In the genomic region with DNA sequence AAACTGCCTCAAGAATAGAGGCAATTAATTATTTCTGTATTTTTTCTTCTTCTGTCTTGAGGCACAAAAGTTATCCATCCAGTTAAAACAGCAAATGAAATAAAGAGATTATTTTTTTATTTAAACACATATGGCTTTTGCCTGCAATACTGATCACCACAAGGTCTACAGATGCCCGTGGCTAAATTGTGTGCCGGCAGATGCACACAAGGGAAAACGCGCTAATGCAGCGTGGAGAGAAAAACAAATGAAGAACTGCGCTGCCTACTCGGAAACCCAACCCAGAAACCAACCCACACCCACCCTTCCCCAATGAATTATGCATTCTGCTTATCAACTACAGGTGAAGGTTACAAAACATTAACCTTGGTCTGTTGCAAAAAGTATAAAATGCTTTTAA, we compare ENCODE assay signal across 18 mouse cellular contexts. TPM values are rescaled to one million over a fixed set of nuclear protein-coding genes. Genes with fewer than 3 reads are reported as not detected.
DNase-seq lines count a peak whose midpoint lies in the region; ATAC-seq lines count a peak whose summit lies in the region.
"Had no signal": no experiment of that assay in that cellular context is flagged by ENCODE, and none has a peak within 500 bp of the region (broad histone marks: within the 10 kb centered on the region; RNA-seq: fewer than 3 reads in every experiment).

No protein-coding gene starts in this region.

- no peak overlapping the region for H3K4me3 ChIP-seq in embryonic facial prominence, embryonic 13.5 days
- no peak overlapping the region for H3K4me3 ChIP-seq in embryonic facial prominence, embryonic 10.5 days
- no peak overlapping the region for H3K4me3 ChIP-seq in embryonic facial prominence, embryonic 14.5 days (ENCODE audit: low read depth, low read length)
- H3K4me3 ChIP-seq in hindbrain, embryonic 16.5 days (ENCODE audit: low read length): no peak overlapping the region
- no peak overlapping the region for H3K4me3 ChIP-seq in neural tube, embryonic 12.5 days
- H3K4me3 ChIP-seq: embryonic facial prominence, embryonic 12.5 days; heart, embryonic 13.5 days had no signal

- peak overlapping the region; percentile 24 for H3K4me2 ChIP-seq in embryonic facial prominence, embryonic 13.5 days
- H3K4me2 ChIP-seq in embryonic facial prominence, embryonic 14.5 days (ENCODE audit: low read depth, low read length): no peak overlapping the region
- no peak overlapping the region for H3K4me2 ChIP-seq in hindbrain, embryonic 16.5 days (ENCODE audit: low read length)
- no peak overlapping the region for H3K4me2 ChIP-seq in neural tube, embryonic 12.5 days (replicated peaks)
- H3K4me2 ChIP-seq: embryonic facial prominence, embryonic 12.5 days; heart, embryonic 13.5 days; lung, embryonic 14.5 days had no signal

- H3K4me1 ChIP-seq in embryonic facial prominence, embryonic 13.5 days: peaks cover 19% of the 10 kb centered on the region
- H3K4me1 ChIP-seq in embryonic facial prominence, embryonic 10.5 days: peaks cover 22% of the 10 kb centered on the region
- H3K4me1 ChIP-seq in embryonic facial prominence, embryonic 14.5 days (ENCODE audit: control insufficient read depth, insufficient read depth, low read length): 0 out of 2 replicates have a peak, but pooled peaks cover 8% of the 10 kb centered on the region
- peaks cover 9% of the 10 kb centered on the region for H3K4me1 ChIP-seq in hindbrain, embryonic 16.5 days (ENCODE audit: control insufficient read depth, insufficient read depth, low read depth, low read length)
- H3K4me1 ChIP-seq in neural tube, embryonic 12.5 days: peaks cover 4% of the 10 kb centered on the region

- no peak overlapping the region for H3K9ac ChIP-seq in embryonic facial prominence, embryonic 13.5 days
- H3K9ac ChIP-seq in embryonic facial prominence, embryonic 14.5 days (ENCODE audit: low read depth, low read length): no peak overlapping the region
- no peak overlapping the region for H3K9ac ChIP-seq in hindbrain, embryonic 16.5 days (ENCODE audit: low read depth, low read length)
- H3K9ac ChIP-seq in neural tube, embryonic 12.5 days: no peak overlapping the region
- H3K9ac ChIP-seq: embryonic facial prominence, embryonic 12.5 days; heart, embryonic 13.5 days; lung, embryonic 14.5 days had no signal

- no peak for ATAC-seq in embryonic facial prominence, embryonic 13.5 days (ENCODE audit: insufficient number of reproducible peaks, insufficient read depth, low FRiP score, low TSS enrichment, low read depth)
- no peak for ATAC-seq in embryonic facial prominence, embryonic 14.5 days (ENCODE audit: low read depth)
- ATAC-seq in hindbrain, embryonic 16.5 days: peak; percentile 38; the same call in 1 of the 2 replicates
- ATAC-seq in neural tube, embryonic 12.5 days (ENCODE audit: low FRiP score, low read depth): 0 out of 2 replicates have a peak, but pooled peaks have one; percentile 42
- ATAC-seq: CD4-positive, CD25-positive, alpha-beta regulatory T cell, adult 4 months had no signal

- peaks cover 15% of the 10 kb centered on the region for H3K27me3 ChIP-seq in embryonic facial prominence, embryonic 13.5 days
- peaks cover 30% of the 10 kb centered on the region for H3K27me3 ChIP-seq in embryonic facial prominence, embryonic 10.5 days (replicated peaks; ENCODE audit: low read depth, poor library complexity, severe bottlenecking)
- H3K27me3 ChIP-seq in embryonic facial prominence, embryonic 14.5 days (replicated peaks; ENCODE audit: control insufficient read depth, insufficient read depth, low read length): peaks cover 10% of the 10 kb centered on the region
- no peaks in the 10 kb centered on the region for H3K27me3 ChIP-seq in hindbrain, embryonic 16.5 days (replicated peaks; ENCODE audit: control insufficient read depth, insufficient read depth, low read length)
- peaks cover 9% of the 10 kb centered on the region for H3K27me3 ChIP-seq in neural tube, embryonic 12.5 days (replicated peaks)
- H3K27me3 ChIP-seq: embryonic facial prominence, embryonic 12.5 days had no signal

- peaks cover 6% of the 10 kb centered on the region; the same call in 1 of the 2 replicates for H3K36me3 ChIP-seq in embryonic facial prominence, embryonic 13.5 days
- H3K36me3 ChIP-seq in embryonic facial prominence, embryonic 10.5 days (replicated peaks): no peaks in the 10 kb centered on the region
- no peaks in the 10 kb centered on the region for H3K36me3 ChIP-seq in embryonic facial prominence, embryonic 14.5 days (ENCODE audit: control insufficient read depth, insufficient read depth, low read length)
- H3K36me3 ChIP-seq in hindbrain, embryonic 16.5 days (ENCODE audit: control insufficient read depth, insufficient read depth, low read length): no peaks in the 10 kb centered on the region
- H3K36me3 ChIP-seq in neural tube, embryonic 12.5 days: no peaks in the 10 kb centered on the region
- H3K36me3 ChIP-seq: embryonic facial prominence, embryonic 12.5 days; heart, embryonic 13.5 days had no signal

- H3K9me3 ChIP-seq in embryonic facial prominence, embryonic 13.5 days: no peaks in the 10 kb centered on the region
- no peaks in the 10 kb centered on the region for H3K9me3 ChIP-seq in embryonic facial prominence, embryonic 10.5 days
- H3K9me3 ChIP-seq in embryonic facial prominence, embryonic 14.5 days (ENCODE audit: control insufficient read depth, low read length): no peaks in the 10 kb centered on the region
- H3K9me3 ChIP-seq in hindbrain, embryonic 16.5 days (ENCODE audit: control insufficient read depth, low read length): no peaks in the 10 kb centered on the region
- H3K9me3 ChIP-seq in neural tube, embryonic 12.5 days: no peaks in the 10 kb centered on the region
- H3K9me3 ChIP-seq: embryonic facial prominence, embryonic 12.5 days; heart, embryonic 13.5 days had no signal

- H3K27ac ChIP-seq in embryonic facial prominence, embryonic 13.5 days: no peak overlapping the region
- H3K27ac ChIP-seq in embryonic facial prominence, embryonic 10.5 days (replicated peaks): no peak overlapping the region
- no peak overlapping the region for H3K27ac ChIP-seq in embryonic facial prominence, embryonic 14.5 days (replicated peaks; ENCODE audit: low read depth, low read length)
- peak overlapping the region; percentile 30; the same call in 1 of the 2 replicates for H3K27ac ChIP-seq in hindbrain, embryonic 16.5 days (ENCODE audit: low read depth, low read length)
- H3K27ac ChIP-seq in neural tube, embryonic 12.5 days: no peak overlapping the region
- H3K27ac ChIP-seq: embryonic facial prominence, embryonic 12.5 days; heart, embryonic 13.5 days had no signal

- 16% methylated on average over 7 of the region's 7 CpGs for WGBS in embryonic facial prominence, embryonic 13.5 days
- 28% methylated on average over 7 of the region's 7 CpGs for WGBS in embryonic facial prominence, embryonic 10.5 days
- 27% methylated on average over 7 of the region's 7 CpGs for WGBS in embryonic facial prominence, embryonic 14.5 days
- 35% methylated on average over 7 of the region's 7 CpGs for WGBS in hindbrain, embryonic 16.5 days
- WGBS in neural tube, embryonic 12.5 days: 12% methylated on average over 7 of the region's 7 CpGs

- no peak for DNase-seq in embryonic facial prominence, embryonic 10.5 days (ENCODE audit: low spot score)
- DNase-seq in embryonic facial prominence, embryonic 14.5 days (ENCODE audit: low spot score): peak; percentile 60
- no peak for DNase-seq in layer of hippocampus, adult 8-10 months (ENCODE audit: low spot score in 2 of 2)
- DNase-seq in kidney, postnatal 10 days: no peak
- DNase-seq: adrenal gland, adult 8-10 months; heart, postnatal 4 days; kidney, adult 11 months; kidney, postnatal 36 days; lung, embryonic 14.5 days; right cerebral cortex, postnatal 4 days had no signal

RNA-seq across cellular contexts. Expression of gene Mab21l1, which starts 7.1 kb away (rescaled TPM):
- 48.6 and 54.5 TPM in 2 replicates for polyA plus RNA-seq in embryonic facial prominence, embryonic 13.5 days (2015; fragmentation: Nextera tagmentation; extraction: Ambion mirVana)
- polyA plus RNA-seq in embryonic facial prominence, embryonic 10.5 days (2016; fragmentation: Nextera tagmentation; extraction: Ambion mirVana): 55.1 and 62.6 TPM in 2 replicates
- 21.9 and 24.6 TPM in 2 replicates for polyA plus RNA-seq in embryonic facial prominence, embryonic 14.5 days (2014; fragmentation: Nextera tagmentation; extraction: Ambion mirVana)
- polyA plus RNA-seq in hindbrain, embryonic 16.5 days (2015; fragmentation: Nextera tagmentation; extraction: Ambion mirVana): 160 TPM in 2 replicates
- polyA plus RNA-seq in neural tube, embryonic 12.5 days (2016; fragmentation: Nextera tagmentation; extraction: Ambion mirVana): 52.0 and 57.1 TPM in 2 replicates
- 1 to 10 TPM; 1.8 to 2.8 (median 2.2) TPM for total RNA-seq in layer of hippocampus, adult 8-10 months (2022)
- total RNA-seq: liver, adult 2 months; MEL had no signal
- polyA plus RNA-seq: liver, adult 2 months had no signal

Comparison
In these comparisons a context has a peak if more than half of its experiments do, and no peak if none do; other contexts are left out.
1. ATAC-seq: peak in hindbrain, embryonic 16.5 days (single experiment) and neural tube, embryonic 12.5 days (single experiment); none in embryonic facial prominence, embryonic 13.5 days (single experiment) and embryonic facial prominence, embryonic 14.5 days (single experiment).